Mouse (Mus musculus): ENCODE results near the gene Aars2. TPM values are rescaled to one million over a fixed set of nuclear protein-coding genes. Genes with fewer than 3 reads are reported as not detected.
A peak's percentile ranks its signal among the peaks of the same experiment; 100 is the strongest.

The Aars2 gene
- polyA plus RNA-seq, 1 experiment from 2014 or later, result 17.3 TPM

- Histone ChIP-seq H3K9ac (replicated peaks) (no peak overlapping the region), H3K36me3 (peaks cover 26% of the 10 kb centered on the region; the same call in 1 of the 2 replicates), H3K27me3 (peaks cover 9% of the 10 kb centered on the region), H3K4me3 (peak overlapping the region; percentile 1; the same call in 1 of the 2 replicates), H3K4me2 (replicated peaks) (0 out of 2 replicates have a peak overlapping the region, but pooled peaks have one; percentile 2), H3K4me1 (peaks cover 56% of the 10 kb centered on the region), H3K27ac (replicated peaks) (no peak overlapping the region), H3K9me3 (no peaks in the 10 kb centered on the region)
- WGBS, result 16% methylated on average over 74 of the region's 74 CpGs
- ATAC-seq (replicated peaks), result no peak
Observed at GRCm38 (mm10) chr17:45545278-45545961, 38.8 kb downstream of the Aars2 start.

GRCm38 (mm10) chr17:45546941-45547340, 40.3 kb downstream of the Aars2 start:
- no peak overlapping the region for H3K27ac ChIP-seq (replicated peaks)
- peak overlapping the region; percentile 92 for H3K4me3 ChIP-seq
- H3K4me2 ChIP-seq (replicated peaks), result no peak overlapping the region
- peaks cover 56% of the 10 kb centered on the region for H3K4me1 ChIP-seq
- H3K27me3 ChIP-seq, result peaks cover 9% of the 10 kb centered on the region
- 70% methylated on average over 16 of the region's 16 CpGs for WGBS
- peaks cover 26% of the 10 kb centered on the region; the same call in 1 of the 2 replicates for H3K36me3 ChIP-seq
- ATAC-seq (replicated peaks), result no peak
- H3K9me3 ChIP-seq, result no peaks in the 10 kb centered on the region
- no peak overlapping the region for H3K9ac ChIP-seq (replicated peaks)

- no peaks in the 10 kb centered on the region for H3K9me3 ChIP-seq
- no peak overlapping the region for H3K9ac ChIP-seq (replicated peaks)
- WGBS, result 80% methylated on average over 5 of the region's 5 CpGs
- peak overlapping the region; percentile 61 for H3K4me2 ChIP-seq (replicated peaks)
- no peak for ATAC-seq (replicated peaks)
- peak overlapping the region; percentile 92 for H3K4me3 ChIP-seq
- H3K27ac ChIP-seq (replicated peaks), result no peak overlapping the region
- H3K27me3 ChIP-seq, result peaks cover 9% of the 10 kb centered on the region
- H3K36me3 ChIP-seq, result peaks cover 26% of the 10 kb centered on the region; the same call in 1 of the 2 replicates
- H3K4me1 ChIP-seq, result peaks cover 56% of the 10 kb centered on the region
Observed at GRCm38 (mm10) chr17:45547461-45548190, 41.0 kb downstream of the Aars2 start.

- peak overlapping the region; percentile 92 for H3K4me3 ChIP-seq
- H3K4me1 ChIP-seq, result peaks cover 54% of the 10 kb centered on the region
- H3K27ac ChIP-seq (replicated peaks), result peak overlapping the region; percentile 93
- ATAC-seq (replicated peaks), result peak; percentile 78
- H3K36me3 ChIP-seq, result peaks cover 26% of the 10 kb centered on the region; the same call in 1 of the 2 replicates
- H3K4me2 ChIP-seq (replicated peaks), result peak overlapping the region; percentile 61
- 2% methylated on average over 58 of the region's 68 CpGs for WGBS
- H3K9me3 ChIP-seq, result no peaks in the 10 kb centered on the region
- peaks cover 9% of the 10 kb centered on the region for H3K27me3 ChIP-seq
- H3K9ac ChIP-seq (replicated peaks), result peak overlapping the region; percentile 98
Observed at GRCm38 (mm10) chr17:45548541-45549512, 42.2 kb downstream of the Aars2 start.

GRCm38 (mm10) chr17:45549617-45550181, 43.1 kb downstream of the Aars2 start, which contains the start of gene Tmem151b:
Gene Tmem151b, minus strand, starts transcription at chr17:45549677.
- Histone ChIP-seq H3K27me3 (peaks cover 9% of the 10 kb centered on the region), H3K9ac (replicated peaks) (peak within 1 kb of the TSS; percentile 98), H3K27ac (replicated peaks) (peak within 1 kb of the TSS; percentile 93), H3K4me1 (peaks cover 45% of the 10 kb centered on the region), H3K4me2 (replicated peaks) (peak within 1 kb of the TSS; percentile 61), H3K4me3 (peak within 1 kb of the TSS; percentile 92), H3K9me3 (no peaks in the 10 kb centered on the region), H3K36me3 (peaks cover 21% of the 10 kb centered on the region; the same call in 1 of the 2 replicates)
- WGBS, result under 1% methylated on average over 13 of the region's 29 CpGs
- ATAC-seq (replicated peaks), result peak; percentile 47

- H3K4me3 ChIP-seq, result no peak overlapping the region
- H3K4me1 ChIP-seq, result peaks cover 39% of the 10 kb centered on the region
- peaks cover 11% of the 10 kb centered on the region for H3K27me3 ChIP-seq
- 26% methylated on average over 5 of the region's 5 CpGs for WGBS
- H3K9ac ChIP-seq (replicated peaks), result no peak overlapping the region
- no peak overlapping the region for H3K27ac ChIP-seq (replicated peaks)
- no peak for ATAC-seq (replicated peaks)
- peaks cover 16% of the 10 kb centered on the region; the same call in 1 of the 2 replicates for H3K36me3 ChIP-seq
- H3K4me2 ChIP-seq (replicated peaks), result peak overlapping the region; percentile 61; the same call in 1 of the 2 replicates
- H3K9me3 ChIP-seq, result no peaks in the 10 kb centered on the region
Observed at GRCm38 (mm10) chr17:45550253-45550652, 43.6 kb downstream of the Aars2 start.

- peaks cover 7% of the 10 kb centered on the region; the same call in 1 of the 2 replicates for H3K36me3 ChIP-seq
- H3K9me3 ChIP-seq, result no peaks in the 10 kb centered on the region
- H3K27ac ChIP-seq (replicated peaks), result no peak overlapping the region
- H3K4me3 ChIP-seq, result no peak overlapping the region
- no peak overlapping the region for H3K9ac ChIP-seq (replicated peaks)
- WGBS, result 50% methylated on average over 7 of the region's 7 CpGs
- peaks cover 35% of the 10 kb centered on the region for H3K4me1 ChIP-seq
- no peak for ATAC-seq (replicated peaks)
- no peak overlapping the region for H3K4me2 ChIP-seq (replicated peaks)
- peaks cover 11% of the 10 kb centered on the region for H3K27me3 ChIP-seq
Observed at GRCm38 (mm10) chr17:45551249-45551796, 44.7 kb downstream of the Aars2 start.

GRCm38 (mm10) chr17:45551816-45552451, 45.3 kb downstream of the Aars2 start:
- 3% methylated on average over 8 of the region's 8 CpGs for WGBS

GRCm38 (mm10) chr17:45553065-45553464, 46.4 kb downstream of the Aars2 start:
- no peak for ATAC-seq (replicated peaks)
- H3K36me3 ChIP-seq, result no peaks in the 10 kb centered on the region

More at GRCm38 (mm10) chr17:45551816-45552451, 45.3 kb downstream of the Aars2 start:
- peaks cover 33% of the 10 kb centered on the region for H3K4me1 ChIP-seq
- no peak overlapping the region for H3K4me3 ChIP-seq
- ATAC-seq (replicated peaks), result 0 out of 2 replicates have a peak, but pooled peaks have one; percentile 14
- H3K36me3 ChIP-seq, result 0 out of 2 replicates have a peak, but pooled peaks cover under 1% of the 10 kb centered on the region
- H3K4me2 ChIP-seq (replicated peaks), result no peak overlapping the region
- no peaks in the 10 kb centered on the region for H3K9me3 ChIP-seq
- no peak overlapping the region for H3K9ac ChIP-seq (replicated peaks)
- H3K27ac ChIP-seq (replicated peaks), result no peak overlapping the region
- H3K27me3 ChIP-seq, result peaks cover 5% of the 10 kb centered on the region; the same call in 1 of the 2 replicates

GRCm38 (mm10) chr17:45554420-45554819, 47.8 kb downstream of the Aars2 start:
- ATAC-seq (replicated peaks), result no peak
- Histone ChIP-seq H3K9me3 (no peaks in the 10 kb centered on the region), H3K27ac (replicated peaks) (no peak overlapping the region), H3K36me3 (no peaks in the 10 kb centered on the region), H3K4me3 (no peak overlapping the region), H3K4me1 (peaks cover 16% of the 10 kb centered on the region), H3K27me3 (0 out of 2 replicates have a peak, but pooled peaks cover 2% of the 10 kb centered on the region), H3K9ac (replicated peaks) (no peak overlapping the region), H3K4me2 (replicated peaks) (no peak overlapping the region)
- 57% methylated on average over 1 of the region's 1 CpGs for WGBS

More at GRCm38 (mm10) chr17:45553065-45553464, 46.4 kb downstream of the Aars2 start:
- Histone ChIP-seq H3K9ac (replicated peaks) (no peak overlapping the region), H3K27ac (replicated peaks) (no peak overlapping the region), H3K4me3 (no peak overlapping the region), H3K27me3 (0 out of 2 replicates have a peak, but pooled peaks cover 2% of the 10 kb centered on the region), H3K4me1 (peaks cover 21% of the 10 kb centered on the region), H3K9me3 (no peaks in the 10 kb centered on the region), H3K4me2 (replicated peaks) (no peak overlapping the region)
- WGBS, result 85% methylated on average over 3 of the region's 3 CpGs

Measured in forebrain, embryonic 15.5 days (tissue).